Mouse (Mus musculus): ENCODE results near the gene Zmym6. TPM values are rescaled to one million over a fixed set of nuclear protein-coding genes. Genes with fewer than 3 reads are reported as not detected.

The Zmym6 gene
- total and polyA plus RNA-seq, 3 experiments, result 1.9 to 15.3 (median 14.2) TPM

- no peak for DNase-seq
Measured at GRCm38 (mm10) chr4:127124331-127124730, 47.1 kb downstream of the Zmym6 start.

GRCm38 (mm10) chr4:127125834-127126463 lies 48.8 kb downstream of the Zmym6 start:
- peak; percentile 94 for DNase-seq

GRCm38 (mm10) chr4:127134687-127135086 lies 57.5 kb downstream of the Zmym6 start:
- DNase-seq, result no peak

- no peak for DNase-seq
Measured at GRCm38 (mm10) chr4:127137591-127137990, 60.4 kb downstream of the Zmym6 start.

- peak; percentile 36 for DNase-seq
Measured at GRCm38 (mm10) chr4:127138486-127138885, 61.3 kb downstream of the Zmym6 start.

GRCm38 (mm10) chr4:127150031-127150430 lies 72.8 kb downstream of the Zmym6 start:
- peak; percentile 24 for DNase-seq

GRCm38 (mm10) chr4:127153345-127153744 lies 76.2 kb downstream of the Zmym6 start:
- no peak for DNase-seq

- no peak for DNase-seq
Measured at GRCm38 (mm10) chr4:127155757-127156156, 78.6 kb downstream of the Zmym6 start.

- no peak for DNase-seq
Measured at GRCm38 (mm10) chr4:127157746-127158145, 80.6 kb downstream of the Zmym6 start.

GRCm38 (mm10) chr4:127163926-127164325 lies 86.7 kb downstream of the Zmym6 start:
- DNase-seq, result no peak

- no peak for DNase-seq
Measured at GRCm38 (mm10) chr4:127167096-127167495, 89.9 kb downstream of the Zmym6 start.

- DNase-seq, result no peak
Measured at GRCm38 (mm10) chr4:127167731-127168130, 90.5 kb downstream of the Zmym6 start.

- DNase-seq, result peak; percentile 67
Measured at GRCm38 (mm10) chr4:127168211-127168913, 91.2 kb downstream of the Zmym6 start.

- DNase-seq, result peak; percentile 71
Measured at GRCm38 (mm10) chr4:127168914-127169345, 91.7 kb downstream of the Zmym6 start, which contains the start of gene Dlgap3. TSS of gene Dlgap3 (plus strand) at chr4:127169204.

- DNase-seq, result peak; percentile 26
Measured at GRCm38 (mm10) chr4:127169346-127170221, 92.4 kb downstream of the Zmym6 start.

- no peak for DNase-seq
Measured at GRCm38 (mm10) chr4:127170866-127171265, 93.7 kb downstream of the Zmym6 start.

- DNase-seq, result no peak
Measured at GRCm38 (mm10) chr4:127171341-127171905, 94.2 kb downstream of the Zmym6 start.

- no peak for DNase-seq
Measured at GRCm38 (mm10) chr4:127172119-127172518, 94.9 kb downstream of the Zmym6 start.

- DNase-seq, result no peak
Measured at GRCm38 (mm10) chr4:127172614-127173013, 95.4 kb downstream of the Zmym6 start.

GRCm38 (mm10) chr4:127173461-127173860 lies 96.3 kb downstream of the Zmym6 start:
- DNase-seq, result peak; percentile 67

Data from adrenal gland, adult 2 months (tissue).